8 mouse cellular contexts compared by ENCODE assay signal in genomic region chr4:124276741-124277455, GRCm38 (mm10).
A peak's percentile ranks its signal among the peaks of the same experiment; 100 is the strongest.
DNase-seq lines count a peak whose midpoint lies in the region; ATAC-seq and TF ChIP-seq lines count a peak whose summit lies in the region.

No protein-coding gene starts in this region.

- H3K4me2 ChIP-seq in kidney, postnatal 0 days (ENCODE audit: low read length): peak overlapping the region; percentile 81
- peak overlapping the region; percentile 85 for H3K4me2 ChIP-seq in limb, embryonic 15.5 days
- peak overlapping the region; percentile 69 for H3K4me2 ChIP-seq in stomach, embryonic 14.5 days (replicated peaks; ENCODE audit: low read depth, low read length)

- TF ChIP-seq CTCF in kidney, postnatal 0 days (IDR thresholded peaks at IDR 0.05; ENCODE audit: low read depth): no peak

- 5% methylated on average over 21 of the region's 21 CpGs for WGBS in kidney, postnatal 0 days
- 4% methylated on average over 21 of the region's 21 CpGs for WGBS in limb, embryonic 15.5 days
- 6% methylated on average over 21 of the region's 21 CpGs for WGBS in stomach, embryonic 14.5 days

- no peak overlapping the region for H3K27ac ChIP-seq in kidney, postnatal 0 days
- no peak overlapping the region for H3K27ac ChIP-seq in limb, embryonic 15.5 days
- no peak overlapping the region for H3K27ac ChIP-seq in stomach, embryonic 14.5 days (ENCODE audit: low read length)

- peaks cover 15% of the 10 kb centered on the region for H3K27me3 ChIP-seq in kidney, postnatal 0 days (ENCODE audit: insufficient read depth, low read length)
- H3K27me3 ChIP-seq in limb, embryonic 15.5 days: peaks cover 23% of the 10 kb centered on the region; the same call in 1 of the 2 replicates
- 0 out of 2 replicates have a peak, but pooled peaks cover 6% of the 10 kb centered on the region for H3K27me3 ChIP-seq in stomach, embryonic 14.5 days (ENCODE audit: control insufficient read depth, insufficient read depth, low read length)

- H3K4me1 ChIP-seq in kidney, postnatal 0 days (replicated peaks; ENCODE audit: insufficient read depth, low read length): peaks cover 10% of the 10 kb centered on the region
- peaks cover 18% of the 10 kb centered on the region for H3K4me1 ChIP-seq in limb, embryonic 15.5 days
- peaks cover 13% of the 10 kb centered on the region; the same call in 1 of the 2 replicates for H3K4me1 ChIP-seq in stomach, embryonic 14.5 days (ENCODE audit: control insufficient read depth, insufficient read depth, low read length)

- DNase-seq in kidney, postnatal 0 days (ENCODE audit: low spot score): peak; percentile 25
- no peak for DNase-seq in kidney, adult 9 months
- peak; percentile 79 for DNase-seq in embryo, embryonic 11 days
- peak; percentile 31 for DNase-seq in heart, postnatal 4 days
- DNase-seq in urinary bladder, postnatal 25 days (ENCODE audit: low spot score): no peak
- no peak for DNase-seq in gastrocnemius, postnatal 10 days

- peak overlapping the region; percentile 40; the same call in 1 of the 2 replicates for H3K9ac ChIP-seq in kidney, postnatal 0 days (ENCODE audit: low read depth, low read length)
- H3K9ac ChIP-seq in limb, embryonic 15.5 days: peak overlapping the region; percentile 41; the same call in 1 of the 2 replicates
- 0 out of 2 replicates have a peak overlapping the region, but pooled peaks have one; percentile 22 for H3K9ac ChIP-seq in stomach, embryonic 14.5 days (replicated peaks; ENCODE audit: low read depth, low read length)

- H3K9me3 ChIP-seq in kidney, postnatal 0 days (replicated peaks; ENCODE audit: low read length): no peaks in the 10 kb centered on the region
- H3K9me3 ChIP-seq in limb, embryonic 15.5 days: no peaks in the 10 kb centered on the region
- no peaks in the 10 kb centered on the region for H3K9me3 ChIP-seq in stomach, embryonic 14.5 days (ENCODE audit: control insufficient read depth, low read depth, low read length)

- H3K4me3 ChIP-seq in kidney, postnatal 0 days (replicated peaks; ENCODE audit: low read depth, low read length): peak overlapping the region; percentile 33
- H3K4me3 ChIP-seq in limb, embryonic 15.5 days: peak overlapping the region; percentile 40
- H3K4me3 ChIP-seq in stomach, embryonic 14.5 days (ENCODE audit: low read depth, low read length): peak overlapping the region; percentile 33

- ATAC-seq in kidney, postnatal 0 days (replicated peaks; ENCODE audit: low FRiP score, low read depth): no peak
- no peak for ATAC-seq in limb, embryonic 15.5 days (ENCODE audit: insufficient number of reproducible peaks, low FRiP score, low TSS enrichment, low read depth)
- no peak for ATAC-seq in stomach, embryonic 14.5 days (ENCODE audit: insufficient number of reproducible peaks, insufficient read depth, low FRiP score, low read depth)

- H3K36me3 ChIP-seq in kidney, postnatal 0 days (ENCODE audit: insufficient read depth, low read length): no peaks in the 10 kb centered on the region
- H3K36me3 ChIP-seq in limb, embryonic 15.5 days: no peaks in the 10 kb centered on the region
- H3K36me3 ChIP-seq in stomach, embryonic 14.5 days (ENCODE audit: control insufficient read depth, insufficient read depth, low read length): no peaks in the 10 kb centered on the region

Comparison
In these comparisons a context has a peak if more than half of its experiments do, and no peak if none do; other contexts are left out.
1. DNase-seq: peak in kidney, postnatal 0 days (single experiment), embryo, embryonic 11 days (single experiment) and heart, postnatal 4 days (single experiment); none in kidney, adult 9 months (single experiment), urinary bladder, postnatal 25 days (single experiment) and gastrocnemius, postnatal 10 days (single experiment).
2. Peak in every context shown above with its lines, with median percentiles within 50 percentile points of each other: H3K4me2 ChIP-seq, H3K4me3 ChIP-seq and H3K9ac ChIP-seq.